Mouse (Mus musculus) neural tube, embryonic 10.5 days (tissue): ENCODE data around the gene Olfr659.

Experiments used
- DNase-seq: peaks from one replicate; pipeline ENCODE4 v3.0.0-alpha.2; 2017; ENCODE audit warnings: low spot score; ENCODE audit errors: extremely low spot score

The Olfr659 gene

DNA sequence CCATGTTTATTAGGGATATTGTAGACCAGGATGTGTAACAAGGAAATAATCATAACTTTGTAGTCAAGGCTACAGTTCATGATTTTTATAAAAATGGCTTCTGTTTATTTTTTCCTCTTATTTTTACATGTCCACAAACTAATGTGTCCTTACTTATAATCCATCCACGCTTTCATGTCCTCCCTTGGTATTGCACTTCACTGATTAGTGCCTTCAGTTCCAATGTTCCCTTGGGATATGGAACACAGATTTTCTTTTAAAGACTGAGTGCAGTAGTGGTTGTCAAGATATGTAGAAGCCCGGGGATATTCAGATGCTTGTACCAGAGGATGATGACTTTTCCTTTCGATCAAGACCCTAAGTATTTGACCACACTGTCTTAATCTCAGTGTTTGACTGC is at the start of gene Olfr659:
TSS of gene Olfr659 (plus strand) at position 301 of the 400 bp plus-strand sequence.
- DNase-seq = no peak

DNA sequence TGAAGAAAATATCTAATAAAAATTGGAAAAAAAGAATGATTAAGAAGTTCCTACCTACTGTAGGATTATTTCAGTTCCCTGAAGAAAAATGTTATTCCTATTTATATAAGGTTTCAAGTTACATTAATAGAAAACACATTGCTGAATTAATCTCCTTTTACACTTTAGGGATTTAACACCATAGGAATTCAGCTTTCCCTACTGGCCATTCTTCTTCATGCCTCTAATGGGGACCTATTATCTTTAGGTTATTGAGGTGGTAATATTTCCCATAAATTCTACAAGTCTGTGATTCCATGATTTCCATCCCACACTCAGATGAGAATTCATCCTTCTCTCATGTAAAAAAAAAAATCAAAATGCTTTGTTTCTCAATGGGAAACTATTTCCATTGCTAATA is 42.1 kb upstream of the Olfr659 start, which contains the start of gene Olfr657:
TSS of gene Olfr657 (plus strand) at position 301 of the 400 bp plus-strand sequence.
- no peak for DNase-seq

- peak; percentile 58 for DNase-seq
Measured at GRCm38 (mm10) chr7:104646841-104647482, 19.6 kb upstream of the Olfr659 start, which contains the start of gene Olfr658. Olfr658 (minus strand) TSS chr7:104647305.

DNA sequence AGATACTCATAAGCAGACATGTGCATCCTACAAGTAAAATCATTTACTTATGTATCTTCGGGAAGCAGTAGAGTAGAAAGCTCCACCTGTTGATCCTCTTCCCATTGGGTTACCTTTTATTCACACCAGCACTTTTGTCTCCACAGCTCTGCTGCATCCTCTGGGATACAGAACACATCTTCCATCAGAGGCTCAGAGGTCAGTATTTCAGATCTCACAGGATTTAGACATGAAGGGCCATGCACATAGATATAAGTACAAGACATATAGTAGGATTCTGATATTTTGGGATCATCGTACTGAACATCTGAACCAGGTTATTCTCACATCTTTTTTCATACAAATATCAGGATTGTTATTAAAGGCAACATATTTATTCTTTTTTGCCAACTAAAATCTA is 19.6 kb downstream of the Olfr659 start, which contains the start of gene Olfr661:
TSS of gene Olfr661 (plus strand) at position 301 of the 400 bp plus-strand sequence.
- DNase-seq = no peak
